Mouse (Mus musculus): ENCODE data around the gene Trim29.

Gene Trim29

GRCm38 (mm10) chr9:43384400-43384799, 73.8 kb downstream of the Trim29 start:
- no peak for DNase-seq (ENCODE audit: low spot score in 2 of 2)

Data from spleen, postnatal 36 days (tissue).